Mouse (Mus musculus) frontal cortex, postnatal 10 days (tissue): ENCODE data around the gene Kcnq5.
"Not testable (repeated sequence)": the region's sequence is repeated elsewhere in the genome, so short reads cannot be mapped to it uniquely, and the experiment has no call there.

Experiments used
- DNase-seq, 2 experiments: peaks; one replicate each; pipeline ENCODE4 v3.0.0; 2022; ENCODE audit warnings: low spot score in 2 of 2, mixed read lengths in 1 of 2

The Kcnq5 gene

DNA sequence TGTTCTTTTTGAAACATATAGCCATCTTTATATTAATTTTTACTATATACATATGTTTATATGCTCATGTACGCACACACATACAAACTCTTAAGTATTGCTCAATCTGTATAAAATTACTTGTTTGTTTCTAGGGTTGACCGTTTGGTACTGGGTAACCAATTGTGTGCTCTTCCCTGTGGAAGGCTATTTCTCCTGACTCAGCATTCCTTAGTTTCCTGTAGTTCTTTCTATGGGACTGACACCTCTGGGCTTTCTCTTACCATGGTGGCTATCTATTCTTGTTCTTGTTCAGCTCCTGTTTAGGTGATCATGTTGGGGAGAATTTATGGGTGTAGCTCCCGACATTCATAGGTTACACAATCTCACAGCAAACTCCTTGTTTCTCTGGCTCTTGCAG, 473.1 kb downstream of the Kcnq5 start:
- DNase-seq: no peak

DNA sequence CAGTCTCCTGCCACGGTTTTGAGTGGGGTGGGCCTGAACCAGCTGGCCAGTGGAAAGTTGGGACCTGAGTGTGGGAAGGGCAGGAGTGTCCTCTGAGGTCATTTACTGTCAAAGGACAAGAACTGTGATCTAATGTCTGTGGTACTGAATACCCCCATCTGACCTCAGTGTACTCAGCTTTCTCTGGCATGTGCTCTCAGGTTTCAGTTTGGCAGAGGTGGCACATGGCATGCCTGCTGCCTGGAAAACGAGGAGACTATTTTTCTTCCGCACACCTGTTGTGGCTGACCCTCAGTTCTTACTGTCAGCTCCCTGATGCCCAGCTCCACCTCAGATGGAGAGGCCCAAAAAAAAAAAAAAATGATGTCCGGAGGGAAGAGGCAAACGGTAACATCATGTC, 475.5 kb downstream of the Kcnq5 start:
- DNase-seq: no peak

DNA sequence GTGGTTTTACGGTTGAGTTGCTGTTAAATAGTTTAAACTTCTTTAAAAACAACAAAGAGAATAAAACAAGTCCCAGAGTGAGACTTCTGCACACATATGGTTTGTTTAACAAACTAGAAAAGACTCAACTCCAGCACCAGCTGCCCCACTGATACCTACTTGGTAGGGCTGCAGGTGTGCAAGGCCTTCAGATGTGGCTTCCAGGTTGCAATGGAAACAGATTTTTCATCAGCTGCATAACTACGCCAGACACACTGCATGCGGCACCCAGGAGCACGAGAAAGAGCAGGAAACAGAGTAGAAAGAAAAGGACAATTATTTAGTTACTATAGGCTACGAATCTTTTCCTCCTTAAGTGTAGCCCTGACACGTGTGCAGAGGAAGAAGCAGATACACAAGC, 492.4 kb downstream of the Kcnq5 start:
- no peak for DNase-seq

DNA sequence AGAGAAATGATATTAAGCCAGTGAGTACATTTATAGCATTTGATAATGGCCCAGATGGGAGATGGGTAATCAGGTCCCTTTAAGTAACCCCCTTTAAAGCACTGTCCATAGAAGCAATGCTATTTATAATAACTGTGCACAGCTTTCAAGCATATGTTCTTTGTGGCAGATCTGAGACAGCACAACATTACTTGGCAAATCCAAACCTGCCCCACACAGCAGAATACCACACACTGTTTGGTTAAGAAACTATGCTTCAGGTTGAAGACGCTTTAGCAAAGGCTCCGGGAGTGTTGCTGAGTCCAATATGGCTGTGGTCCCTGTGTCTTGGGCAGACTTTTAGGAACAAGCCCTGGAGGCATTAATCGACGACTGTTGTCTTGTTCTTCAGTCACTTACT, 495.3 kb downstream of the Kcnq5 start:
- no peak for DNase-seq

DNA sequence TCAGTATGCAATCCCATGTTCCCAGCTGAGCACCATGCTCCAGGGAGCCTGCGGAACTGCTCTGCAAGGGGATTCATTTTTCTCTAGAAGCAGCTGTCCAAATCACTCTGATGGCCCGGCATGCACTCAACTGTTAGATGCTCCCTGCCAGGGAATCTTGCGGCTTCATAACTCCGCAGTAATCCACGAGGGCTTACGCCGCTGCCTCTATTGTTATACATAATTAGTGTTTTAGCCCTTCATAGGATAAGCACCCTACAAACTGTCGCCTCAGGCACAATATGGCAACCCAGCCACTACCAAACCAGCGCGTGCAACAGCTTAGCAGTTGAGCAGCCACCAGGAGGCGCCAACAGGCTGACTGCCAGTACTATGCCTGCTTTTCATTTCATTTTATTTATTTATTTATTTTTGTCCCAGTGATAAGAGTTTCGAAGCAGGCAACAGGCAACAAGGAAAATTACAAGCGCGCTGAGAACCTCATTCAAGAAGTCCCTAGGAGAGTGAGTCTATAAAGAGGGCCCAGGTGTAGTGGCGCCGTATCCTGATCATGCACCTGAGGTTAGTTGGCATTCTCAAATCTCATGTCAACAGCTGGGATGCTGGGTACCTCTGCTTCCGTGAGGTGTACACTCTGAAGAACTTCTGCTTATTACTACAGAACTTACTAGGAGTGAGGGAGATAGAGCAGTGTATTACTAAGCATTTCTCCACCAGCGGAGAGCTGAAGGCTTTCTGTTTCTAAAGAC, 500.6 kb downstream of the Kcnq5 start:
- DNase-seq: peak; percentile 39 to 67

DNA sequence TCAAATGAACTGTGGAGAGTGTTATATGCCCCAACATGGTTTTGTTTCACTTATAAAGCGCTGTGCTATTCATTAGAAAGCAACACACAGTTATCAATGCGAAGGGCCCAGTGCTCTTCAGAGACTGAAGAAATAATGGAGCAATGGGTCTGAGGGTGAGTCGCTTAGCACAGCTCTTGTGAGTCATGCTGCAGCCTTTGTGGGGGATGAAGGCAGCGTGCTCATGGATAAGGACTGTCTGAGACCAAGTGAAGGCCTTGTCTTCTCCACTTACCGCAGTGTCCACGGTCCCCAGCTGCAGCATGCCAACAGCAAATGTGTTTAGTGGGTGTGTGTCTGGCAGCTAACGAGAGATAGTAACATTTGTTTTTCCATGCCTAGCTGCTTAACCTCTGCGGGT, 503.2 kb downstream of the Kcnq5 start:
- DNase-seq: no peak

DNA sequence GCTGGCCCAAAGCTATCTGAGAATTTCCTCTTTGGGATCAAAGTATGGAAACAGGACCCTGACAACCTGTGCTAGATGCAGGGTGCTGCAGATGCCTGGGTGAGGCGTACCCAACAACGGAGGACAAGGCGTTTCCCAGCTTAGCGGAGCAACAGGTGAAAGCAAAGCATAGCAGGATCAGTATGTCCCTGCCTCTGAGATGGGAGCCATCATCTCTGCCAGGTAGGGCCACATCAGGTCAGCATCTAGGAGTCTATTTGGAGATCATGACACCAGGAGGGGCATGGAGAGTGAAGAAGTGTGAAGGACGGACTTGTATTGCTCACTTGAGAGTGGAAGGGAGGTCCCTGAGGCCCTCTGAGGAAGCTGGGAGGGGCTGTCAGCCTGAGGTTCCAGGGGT, 505.8 kb downstream of the Kcnq5 start:
- DNase-seq: no peak

DNA sequence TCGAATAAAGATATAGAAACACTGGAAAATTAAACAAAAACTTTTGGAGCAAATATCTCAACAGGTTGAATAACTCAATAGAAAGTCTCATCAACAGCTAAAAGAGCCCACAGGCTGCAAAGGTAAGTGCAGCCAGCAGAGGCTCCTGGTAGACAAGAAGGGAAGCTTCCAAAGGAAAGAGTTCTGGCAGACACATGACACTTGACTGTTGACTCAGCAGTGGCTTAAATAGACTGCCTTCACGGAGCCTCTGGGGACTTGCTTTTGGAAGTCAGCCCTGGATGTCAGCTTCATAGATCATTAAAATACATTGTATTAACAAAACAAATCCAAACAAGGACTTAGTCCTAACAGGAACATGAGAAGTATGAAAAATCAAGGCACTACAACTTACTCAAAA, 513.5 kb downstream of the Kcnq5 start:
- no peak for DNase-seq

DNA sequence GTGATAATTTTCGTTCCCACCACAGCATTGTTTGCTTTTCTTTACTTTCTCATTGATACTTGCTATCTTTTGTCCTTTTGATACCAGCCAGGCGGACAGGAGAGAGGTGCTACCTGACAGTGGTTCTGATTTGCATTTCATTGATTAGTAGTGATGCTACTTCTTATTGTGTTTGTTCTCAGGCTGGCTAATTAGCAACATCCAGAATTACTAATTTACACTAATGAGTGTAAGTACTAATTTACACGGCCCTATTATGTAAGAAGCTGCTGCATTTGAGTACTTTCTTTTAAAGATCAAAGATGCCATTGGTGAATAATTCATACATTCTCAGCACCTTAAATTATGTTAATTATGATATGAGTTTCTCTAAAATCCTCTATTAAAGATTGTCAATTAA, 525.0 kb downstream of the Kcnq5 start:
- DNase-seq: no peak

DNA sequence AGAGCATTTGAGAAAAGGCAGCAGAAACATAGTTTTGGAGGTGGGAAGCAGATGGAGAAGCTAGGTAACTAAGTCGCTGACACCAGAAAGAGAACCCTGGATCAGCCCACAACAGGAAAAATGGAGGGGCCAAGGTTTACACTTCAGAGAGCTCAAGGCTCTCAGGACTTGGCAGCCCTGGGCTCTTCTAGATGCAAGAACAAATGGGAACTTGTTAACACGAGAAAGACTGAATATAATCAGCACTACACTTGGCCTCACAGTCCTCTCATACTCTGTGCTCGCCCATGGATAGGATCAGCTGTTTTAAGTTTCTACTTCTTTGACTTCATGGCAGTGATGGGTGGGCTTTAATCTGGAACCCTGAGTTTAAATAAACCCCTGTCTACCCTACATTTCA, 526.9 kb downstream of the Kcnq5 start:
- no peak for DNase-seq

DNA sequence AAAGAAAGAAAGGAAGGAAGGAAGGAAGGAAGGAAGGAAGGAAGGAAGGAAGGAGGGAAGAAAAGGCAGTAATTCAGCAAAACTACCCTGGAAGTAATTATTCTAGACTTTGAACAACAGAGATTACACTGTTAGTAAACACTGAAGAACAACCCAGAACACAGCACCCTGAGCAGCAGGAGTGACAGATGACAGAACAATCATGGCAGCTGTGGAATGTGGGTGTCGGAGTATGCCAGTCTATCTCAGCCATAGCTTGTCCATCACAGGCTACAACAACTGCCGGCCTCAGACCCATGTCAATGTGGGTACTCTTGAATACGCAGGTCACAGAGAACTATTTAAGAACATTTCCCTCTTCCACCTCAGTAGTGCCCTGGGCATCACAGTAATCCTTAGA, 530.1 kb downstream of the Kcnq5 start:
- no peak for DNase-seq

DNA sequence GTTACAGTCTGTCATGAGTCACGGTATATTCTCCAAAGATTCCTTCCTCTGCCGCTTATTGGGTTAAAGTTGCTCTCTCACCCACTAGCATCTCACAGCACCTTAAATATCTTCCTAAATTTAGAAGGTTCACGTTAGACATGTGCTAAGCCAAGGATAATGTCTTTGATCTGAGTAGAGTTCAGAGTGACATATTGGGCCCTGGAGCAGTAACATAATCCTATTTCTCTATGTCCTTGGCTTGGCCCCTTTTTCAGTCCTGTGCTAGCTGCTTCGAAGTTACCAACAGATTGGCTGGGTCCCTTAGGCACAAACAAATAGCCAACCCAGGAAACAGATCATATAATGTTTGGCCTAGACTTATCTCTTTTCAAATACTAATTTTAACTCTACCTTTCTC, 533.7 kb downstream of the Kcnq5 start:
- no peak for DNase-seq

DNA sequence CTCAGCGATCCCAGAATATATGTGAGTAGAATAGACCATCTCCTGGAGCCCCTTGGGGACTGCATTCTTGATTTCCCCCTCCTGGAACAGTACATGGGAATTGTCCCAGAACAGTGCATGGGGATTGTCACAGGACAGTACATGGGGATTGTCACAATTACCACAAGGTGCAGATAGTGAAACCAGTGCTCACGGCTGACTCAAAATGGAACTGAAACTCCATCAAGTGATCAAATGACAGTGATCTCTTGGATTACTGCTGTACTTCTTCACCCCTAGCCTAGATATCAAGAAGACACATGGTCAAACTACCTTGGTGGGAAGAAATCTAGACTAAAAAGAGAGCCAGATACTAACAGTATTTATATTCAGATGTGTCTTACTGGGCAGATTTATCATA, 536.1 kb downstream of the Kcnq5 start:
- DNase-seq: no peak

DNA sequence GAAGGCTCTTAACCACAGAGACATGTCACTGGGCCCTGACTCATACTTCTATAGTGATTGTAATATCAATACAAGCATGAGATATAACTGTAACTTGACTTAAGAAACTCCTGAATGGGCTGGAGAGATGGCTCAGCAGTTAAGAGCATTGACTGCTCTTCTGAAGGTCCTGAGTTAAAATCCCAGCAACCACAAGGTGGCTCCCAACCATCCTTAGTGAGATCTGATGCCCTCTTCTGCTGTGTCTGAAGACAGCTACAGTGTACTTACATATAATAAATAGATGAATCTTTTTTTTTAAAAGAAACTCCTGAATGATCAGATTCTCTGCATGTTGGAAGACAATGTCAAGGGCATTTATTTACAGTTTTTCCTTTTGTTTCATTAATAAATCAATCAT, 542.4 kb downstream of the Kcnq5 start:
- no peak for DNase-seq

DNA sequence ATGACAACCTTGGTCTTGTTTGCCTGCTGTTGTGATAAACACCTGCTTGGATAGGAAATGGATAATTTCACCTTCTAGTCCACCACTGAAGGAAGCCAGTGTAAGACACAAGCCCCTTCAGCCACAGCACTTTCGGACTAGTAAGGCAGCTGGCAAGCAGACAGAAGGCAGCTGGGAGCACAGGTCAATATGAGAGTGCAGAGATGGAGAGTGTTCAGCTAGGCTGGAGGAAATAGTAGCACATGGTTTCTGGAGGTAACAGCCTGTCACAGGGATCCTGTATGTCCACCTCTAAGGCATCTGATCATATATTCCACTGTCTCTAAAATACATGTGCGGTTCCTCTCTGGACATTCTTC, 549.6 kb downstream of the Kcnq5 start:
- DNase-seq: no peak

DNA sequence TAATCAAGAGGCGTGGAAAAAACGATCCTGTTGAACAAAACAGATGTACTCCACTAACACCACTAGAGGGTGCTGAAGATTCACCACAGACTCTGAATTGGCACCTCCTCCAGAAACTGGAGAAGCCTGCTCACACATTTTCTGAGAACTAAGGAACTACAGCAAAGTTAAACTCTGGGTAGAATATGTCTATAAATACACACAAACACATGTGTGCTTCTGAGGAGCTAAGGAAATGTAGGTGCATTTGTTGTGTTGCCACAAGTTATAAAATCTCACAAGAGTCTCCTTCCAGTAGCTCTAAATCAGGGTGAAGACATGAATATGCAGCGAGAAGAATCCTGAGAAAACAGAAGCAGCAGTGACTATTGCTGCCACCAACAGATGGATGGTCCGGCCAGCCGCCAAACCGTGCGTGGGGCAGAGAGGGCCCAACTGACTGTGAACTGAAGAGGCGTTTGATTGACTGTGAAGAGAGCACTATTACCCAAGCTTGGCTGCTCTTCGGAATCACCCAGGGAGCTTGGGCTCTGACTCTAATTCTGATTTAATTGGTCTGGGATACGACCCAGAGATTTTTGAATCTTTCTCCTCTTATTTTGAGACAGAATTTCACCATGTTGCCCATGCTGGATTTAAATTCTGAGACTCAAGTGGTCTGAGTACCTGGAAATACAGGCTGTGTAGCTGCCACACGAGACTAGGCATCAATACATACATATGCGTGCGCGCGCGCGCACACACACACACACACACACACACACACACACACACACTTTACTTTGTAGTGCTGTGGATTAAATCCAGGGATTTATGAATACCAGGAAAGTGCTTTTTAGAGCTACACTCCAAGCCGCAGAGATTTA, 550.2 kb downstream of the Kcnq5 start:
- DNase-seq: peak; percentile 71 to 78

DNA sequence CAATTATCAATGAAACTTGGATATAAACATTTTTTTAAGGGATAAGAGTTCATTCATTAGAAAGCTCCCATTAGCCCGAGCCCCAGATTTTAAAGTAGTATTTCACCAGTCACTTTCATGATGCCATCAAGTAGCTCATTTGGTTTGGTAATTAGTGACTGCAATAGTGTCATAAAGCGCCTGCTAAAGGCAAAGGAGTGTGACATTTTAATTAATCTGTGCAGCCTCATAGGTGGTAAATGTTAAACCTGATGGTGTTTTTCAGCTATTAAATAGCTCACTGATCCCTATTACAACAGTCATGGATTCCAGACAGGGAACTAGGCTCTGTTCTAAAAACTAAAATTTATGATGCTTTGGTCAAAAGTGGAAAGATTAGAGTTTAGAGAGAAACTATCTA, 554.5 kb downstream of the Kcnq5 start:
- DNase-seq: no peak

DNA sequence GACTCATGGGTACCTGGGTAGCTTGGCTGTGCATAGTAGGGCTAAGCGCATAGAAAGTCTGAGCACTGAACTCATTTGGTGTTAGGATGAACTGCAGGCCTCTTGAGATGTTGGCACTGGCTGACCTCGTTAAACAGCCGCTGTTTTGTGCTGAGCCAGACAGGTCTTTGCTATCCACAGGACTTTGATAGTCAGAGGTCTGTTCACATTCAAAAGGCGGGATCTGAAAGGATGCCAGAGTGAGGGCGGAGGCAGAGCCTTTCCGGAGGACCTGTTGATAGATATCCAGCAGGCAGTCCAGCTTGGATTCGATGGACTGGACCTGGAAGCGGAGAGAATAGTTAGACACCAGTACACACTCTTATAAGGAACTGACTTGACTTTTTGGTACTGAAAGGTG, 558.9 kb downstream of the Kcnq5 start:
- no peak for DNase-seq

DNA sequence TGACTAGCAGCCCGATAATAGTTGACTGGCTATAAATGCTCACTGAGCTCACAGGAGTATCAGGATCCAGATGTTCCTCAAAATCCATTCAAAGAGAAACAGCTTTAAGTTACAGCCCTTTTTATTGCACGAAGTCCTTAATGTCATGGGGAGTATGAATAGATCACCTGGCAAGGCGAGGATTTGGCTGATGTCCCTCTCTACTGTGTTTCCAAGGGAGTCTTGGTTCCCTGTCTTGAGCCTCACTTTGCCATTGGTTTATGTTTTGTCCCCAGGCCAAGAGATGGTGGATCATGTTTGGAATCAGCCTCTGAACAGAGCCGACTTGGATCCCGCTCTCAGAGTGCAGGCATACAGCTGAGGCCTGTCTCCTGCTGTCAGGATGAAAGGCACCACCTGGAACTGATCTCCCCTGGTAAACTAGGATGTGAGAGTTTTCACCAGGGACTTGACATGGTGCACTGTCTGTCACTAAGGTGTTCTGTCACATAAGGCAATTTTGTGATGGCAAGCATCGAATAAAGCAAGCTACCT, 570.5 kb downstream of the Kcnq5 start:
- no peak for DNase-seq

DNA sequence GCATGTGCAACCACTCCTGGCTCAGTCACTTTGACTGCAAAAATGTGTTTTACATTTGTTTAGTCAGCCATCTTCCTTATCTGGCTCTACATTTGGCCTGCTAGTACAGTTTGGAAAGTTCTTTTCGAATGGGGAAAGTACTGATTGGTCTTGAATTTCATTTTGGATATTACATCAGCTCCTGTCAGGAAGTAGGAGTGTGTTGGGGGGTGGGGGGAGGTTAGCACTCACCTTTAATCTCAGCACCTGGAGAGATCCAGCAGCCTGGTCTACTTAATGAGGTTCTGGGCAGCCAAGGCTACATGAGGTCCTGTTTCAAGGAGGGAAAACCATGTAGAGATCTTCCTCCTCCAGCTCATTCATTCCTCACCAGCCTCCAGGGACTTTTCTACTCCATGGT, 578.5 kb downstream of the Kcnq5 start, which contains the start of gene Khdc1b:
Gene Khdc1b (plus strand): TSS at position 301 of the 400 bp plus-strand sequence.
- no peak for DNase-seq

DNA sequence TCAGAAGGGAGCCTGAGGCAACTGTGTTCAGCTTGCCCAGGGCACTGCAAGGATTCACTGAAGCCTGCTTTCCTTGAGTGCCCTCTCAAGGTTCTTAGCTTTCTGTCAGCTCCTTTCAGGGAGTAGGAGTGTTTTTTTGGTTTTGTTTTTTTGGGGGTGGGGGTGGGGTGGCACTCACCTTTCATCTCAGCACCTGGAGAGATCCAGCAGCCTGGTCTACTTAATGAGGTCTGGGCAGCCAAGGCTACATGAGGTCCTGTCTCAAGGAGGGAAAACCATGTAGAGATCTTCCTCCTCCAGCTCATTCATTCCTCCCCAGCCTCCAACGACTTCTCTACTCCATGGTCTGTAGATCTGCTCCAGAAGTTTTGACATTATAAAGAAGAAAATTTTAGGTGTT, 593.7 kb downstream of the Kcnq5 start, which contains the start of gene Khdc1c:
Gene Khdc1c (plus strand): TSS at position 301 of the 400 bp plus-strand sequence.
- not testable (repeated sequence) for DNase-seq

DNA sequence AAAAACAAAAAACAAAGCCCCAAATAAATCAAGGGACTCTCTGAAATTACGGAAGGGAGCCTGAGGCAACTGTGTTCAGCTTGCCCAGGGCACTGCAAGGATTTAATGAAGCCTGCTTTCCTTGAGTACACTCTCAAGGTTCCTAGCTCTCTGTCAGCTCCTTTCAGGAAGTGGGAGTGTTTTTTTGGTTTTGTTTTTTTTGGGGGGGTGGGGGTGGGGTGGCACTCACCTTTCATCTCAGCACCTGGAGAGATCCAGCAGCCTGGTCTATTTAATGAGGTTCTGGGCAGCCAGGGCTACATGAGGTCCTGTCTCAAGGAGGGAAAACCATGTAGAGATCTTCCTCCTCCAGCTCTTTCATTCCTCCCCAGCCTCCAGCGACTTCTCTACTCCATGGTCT, 612.4 kb downstream of the Kcnq5 start, which contains the start of gene Khdc1a:
Gene Khdc1a (plus strand): TSS at position 301 of the 400 bp plus-strand sequence.
- DNase-seq: no peak
